Mouse (Mus musculus) stomach, postnatal 0 days (tissue): ENCODE measurements around the gene Olfr311. TPM values are rescaled to one million over a fixed set of nuclear protein-coding genes. Genes with fewer than 3 reads are reported as not detected.
"Not testable (repeated sequence)": the region's sequence is repeated elsewhere in the genome, so short reads cannot be mapped to it uniquely, and the experiment has no call there.

Source experiments
- ATAC-seq: fragments of 200-750 bp; cut with Nextera tagmentation; 2 replicates; pipeline ENCODE4 v1.8.0; 2017; ENCODE audit not compliant: low FRiP score, low TSS enrichment
- DNase-seq: peaks from one replicate; pipeline ENCODE4 v3.0.0-alpha.2; 2016; ENCODE audit warnings: low spot score
- H3K27ac ChIP-seq: fragments of 300-500 bp; sonication (generic); replicated peaks from 2 replicates; pipeline ENCODE4 v1.5.1; 2014; ENCODE audit warnings: mild to moderate bottlenecking, control low read depth
- H3K27me3 ChIP-seq: fragments of 300-500 bp; sonication (generic); 2 replicates; pipeline ENCODE4 v1.6.1; 2014; ENCODE audit warnings: low read length; ENCODE audit not compliant: control insufficient read depth, insufficient read depth
- H3K36me3 ChIP-seq: fragments of 300-500 bp; sonication (generic); 2 replicates; pipeline ENCODE4 v1.6.1; 2014; ENCODE audit warnings: low read length, mixed read lengths; ENCODE audit not compliant: control insufficient read depth, insufficient read depth
- H3K4me1 ChIP-seq: fragments of 300-500 bp; sonication (generic); replicated peaks from 2 replicates; pipeline ENCODE4 v1.6.1; 2014; ENCODE audit warnings: antibody characterized with exemption; ENCODE audit not compliant: control insufficient read depth, insufficient read depth
- H3K4me2 ChIP-seq: fragments of 300-500 bp; sonication (generic); replicated peaks from 2 replicates; pipeline ENCODE4 v1.6.1; 2014; ENCODE audit warnings: low read depth, mild to moderate bottlenecking, control low read depth, moderate library complexity
- H3K4me3 ChIP-seq: fragments of 300-500 bp; sonication (generic); 2 replicates; pipeline ENCODE4 v1.5.1; 2014; ENCODE audit warnings: low read depth, low read length, control low read depth
- H3K9ac ChIP-seq: fragments of 300-500 bp; sonication (generic); 2 replicates; pipeline ENCODE4 v1.6.1; 2014; ENCODE audit warnings: mild to moderate bottlenecking, low read length, control low read depth, mixed read lengths
- H3K9me3 ChIP-seq: fragments of 300-500 bp; sonication (generic); 2 replicates; pipeline ENCODE4 v1.6.1; 2016; ENCODE audit warnings: low read length; ENCODE audit not compliant: control insufficient read depth
- CTCF ChIP-seq: IDR thresholded peaks from 2 replicates; pipeline ENCODE4 v1.5.1; 2016; ENCODE audit warnings: antibody characterized with exemption, low read depth, mild to moderate bottlenecking, moderate library complexity
- EP300 ChIP-seq: optimal IDR thresholded peaks from 2 replicates; pipeline ENCODE3; 2016; ENCODE audit warnings: antibody characterized with exemption
- WGBS: fragments of 180-500 bp; shearing (Covaris S2); extraction: QIAGEN DNeasy Blood & Tissue Kit; methylation state at CpG from one replicate; pipeline ENCODE4 v1.1.7; 2014; 5-methylcytosine and 5-hydroxymethylcytosine counted together
- polyA plus RNA-seq: library from polyadenylated mRNA; unstranded; fragments of >200 nt; fragmentation: Nextera tagmentation; extraction: Ambion mirVana; gene quantifications from 2 replicates; pipeline ENCODE4 v1.2.1, GENCODE M21; 2015

Olfr311 gene
- polyA plus RNA-seq, result 0.08 TPM in 1 of 2 replicates, not detected in the other

DNA sequence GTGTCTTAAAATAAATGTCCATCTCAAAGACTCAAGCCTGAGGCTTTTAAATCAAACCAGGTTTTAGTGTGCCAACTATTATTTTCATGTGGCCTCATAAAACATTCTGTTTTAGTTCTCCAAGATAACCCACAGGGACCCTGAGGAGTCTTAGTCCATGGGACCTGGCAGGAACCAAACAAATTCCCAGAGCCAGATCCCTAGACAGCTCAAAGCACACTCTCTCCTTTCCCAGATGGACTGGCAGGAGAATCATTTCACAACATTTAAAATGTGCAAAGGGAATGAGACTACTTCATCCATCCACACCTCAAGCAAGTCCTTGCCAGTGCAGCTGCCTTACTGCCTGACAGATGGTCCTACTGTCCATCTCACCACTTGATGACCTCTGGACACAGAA lies at the start of gene Olfr311:
Gene Olfr311 (plus strand): TSS at position 301 of the 400 bp plus-strand sequence.
- not testable (repeated sequence) for H3K4me1 ChIP-seq, H3K36me3 ChIP-seq, ATAC-seq, DNase-seq, H3K27ac ChIP-seq, H3K27me3 ChIP-seq, H3K9me3 ChIP-seq, H3K4me2 ChIP-seq, H3K4me3 ChIP-seq, H3K9ac ChIP-seq

DNA sequence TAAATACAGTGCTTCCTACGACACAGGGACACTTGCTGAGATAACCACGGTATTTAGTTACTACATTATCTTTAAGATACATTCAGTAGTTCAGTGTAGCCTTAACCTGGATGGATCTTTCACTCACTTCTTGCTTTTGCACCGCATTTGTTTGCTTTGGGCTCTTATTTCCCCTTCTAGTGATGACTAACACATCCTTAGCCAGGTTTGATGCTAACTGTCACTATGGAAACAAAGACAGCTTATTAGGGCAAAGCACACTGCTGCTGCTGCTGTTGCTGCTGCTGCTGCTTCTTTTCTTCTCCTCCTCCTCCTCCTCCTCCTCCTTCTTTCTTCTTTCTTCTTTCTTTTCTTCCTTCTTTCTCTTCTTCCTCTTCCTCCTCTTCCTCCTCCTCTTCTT lies 49.5 kb upstream of the Olfr311 start:
- Histone ChIP-seq H3K9me3 (no peaks in the 10 kb centered on the region), H3K27me3 (no peaks in the 10 kb centered on the region)
- ATAC-seq, result peak; percentile 73; the same call in 1 of the 2 replicates

DNA sequence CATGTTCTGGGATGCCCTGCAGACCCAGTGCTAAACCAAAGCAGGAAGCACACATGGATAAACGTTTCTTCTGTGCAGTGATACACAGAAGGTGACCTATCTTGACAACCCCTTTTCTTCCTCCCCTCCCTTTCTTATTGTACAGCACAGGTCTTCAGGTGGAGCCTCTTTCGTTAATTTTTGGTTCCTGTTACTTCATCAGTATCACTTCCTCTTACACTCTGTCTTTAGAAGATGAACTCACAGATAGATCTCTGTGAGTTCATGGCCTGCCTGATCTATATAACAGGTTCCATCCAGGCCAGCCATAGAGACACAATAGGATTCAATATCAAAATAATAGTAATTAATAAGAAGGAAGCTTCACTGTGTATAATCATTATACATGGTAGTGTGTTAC lies 49.0 kb upstream of the Olfr311 start:
- Histone ChIP-seq H3K4me3 (no peak overlapping the region), H3K4me2 (no peak overlapping the region), H3K36me3 (no peaks in the 10 kb centered on the region), H3K27ac (no peak overlapping the region), H3K9ac (no peak overlapping the region), H3K9me3 (no peaks in the 10 kb centered on the region), H3K4me1 (no peaks in the 10 kb centered on the region), H3K27me3 (no peaks in the 10 kb centered on the region)
- ATAC-seq (no peak), DNase-seq (no peak)
- TF ChIP-seq CTCF (no peak), EP300 (no peak)
- 35% methylated on average over 2 of the region's 2 CpGs for WGBS

More for the DNA sequence above, 49.5 kb upstream of the Olfr311 start:
- H3K36me3 ChIP-seq, result no peaks in the 10 kb centered on the region
- DNase-seq, result no peak
- no peak overlapping the region for H3K4me2 ChIP-seq
- no peak overlapping the region for H3K27ac ChIP-seq
- TF ChIP-seq CTCF (no peak), EP300 (no peak)
- no peak overlapping the region for H3K9ac ChIP-seq
- WGBS, result 25% methylated on average over 3 of the region's 3 CpGs
- H3K4me3 ChIP-seq, result no peak overlapping the region
- H3K4me1 ChIP-seq, result no peaks in the 10 kb centered on the region

DNA sequence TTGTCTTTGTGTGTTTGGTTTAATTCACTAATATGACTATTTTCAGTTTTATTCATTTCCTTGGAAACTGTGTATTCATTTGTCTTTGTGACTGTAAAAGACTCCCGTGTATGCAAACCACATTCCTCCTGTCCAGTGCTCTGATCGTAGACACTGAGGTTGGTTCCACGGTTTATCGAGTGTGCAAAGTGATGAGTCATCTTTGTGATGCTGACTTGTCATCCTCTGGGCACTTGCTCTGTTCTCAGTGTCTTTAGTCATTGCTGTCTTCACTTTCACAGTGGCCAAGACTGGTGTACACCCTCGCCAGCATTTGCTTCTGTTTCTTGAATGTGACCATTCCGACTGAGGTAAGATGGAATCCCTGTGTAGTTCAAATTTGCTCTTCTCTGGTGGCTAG lies 48.4 kb upstream of the Olfr311 start:
- WGBS, result 70% methylated on average over 6 of the region's 6 CpGs
- H3K36me3 ChIP-seq, result no peaks in the 10 kb centered on the region

DNA sequence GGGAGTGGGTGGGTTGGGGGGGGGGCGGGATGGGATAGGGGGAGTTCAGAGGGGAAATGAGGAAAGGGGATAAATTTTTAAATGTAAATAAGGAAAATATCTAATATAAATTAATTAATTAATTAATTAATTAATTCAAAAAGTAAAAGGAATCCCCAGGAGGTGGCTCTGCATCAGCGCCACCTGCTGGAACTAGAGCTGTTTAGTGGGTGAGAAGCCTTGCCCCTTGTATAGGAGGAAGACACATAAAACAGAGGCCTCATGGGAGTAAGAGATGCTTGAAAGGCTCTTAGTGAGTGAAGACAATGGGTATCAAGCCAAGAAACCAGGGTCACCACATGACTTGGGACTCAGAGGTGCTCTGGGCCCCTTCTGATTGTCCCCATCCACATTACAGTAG lies 43.2 kb upstream of the Olfr311 start:
- peak; percentile 41 for TF ChIP-seq CTCF
- no peak for TF ChIP-seq EP300
- Histone ChIP-seq H3K4me1 (no peaks in the 10 kb centered on the region), H3K36me3 (no peaks in the 10 kb centered on the region), H3K27ac (no peak overlapping the region), H3K4me2 (no peak overlapping the region), H3K27me3 (no peaks in the 10 kb centered on the region), H3K9ac (no peak overlapping the region), H3K4me3 (no peak overlapping the region), H3K9me3 (no peaks in the 10 kb centered on the region)
- DNase-seq, result no peak
- no peak for ATAC-seq
- 86% methylated on average over 2 of the region's 2 CpGs for WGBS

More for the DNA sequence above, 48.4 kb upstream of the Olfr311 start:
- Histone ChIP-seq H3K9ac (no peak overlapping the region), H3K9me3 (no peaks in the 10 kb centered on the region), H3K27ac (no peak overlapping the region), H3K27me3 (no peaks in the 10 kb centered on the region), H3K4me2 (no peak overlapping the region), H3K4me1 (no peaks in the 10 kb centered on the region), H3K4me3 (no peak overlapping the region)
- TF ChIP-seq CTCF (no peak), EP300 (no peak)
- no peak for DNase-seq
- ATAC-seq, result no peak

GRCm38 (mm10) chr11:58796850-58797249 lies 42.2 kb upstream of the Olfr311 start:
- WGBS, result 71% methylated on average over 7 of the region's 7 CpGs
- no peak for ATAC-seq
- no peak overlapping the region for H3K4me2 ChIP-seq
- no peaks in the 10 kb centered on the region for H3K9me3 ChIP-seq
- no peak overlapping the region for H3K4me3 ChIP-seq
- no peaks in the 10 kb centered on the region for H3K36me3 ChIP-seq
- no peak for TF ChIP-seq CTCF
- no peak for TF ChIP-seq EP300
- H3K9ac ChIP-seq, result no peak overlapping the region
- no peaks in the 10 kb centered on the region for H3K27me3 ChIP-seq
- H3K4me1 ChIP-seq, result no peaks in the 10 kb centered on the region; the same call in 1 of the 2 replicates
- H3K27ac ChIP-seq, result no peak overlapping the region
- DNase-seq, result peak; percentile 9
